Mouse (Mus musculus) heart, embryonic 14.5 days (tissue): ENCODE data around the gene Cnnm4. TPM values are rescaled to one million over a fixed set of nuclear protein-coding genes. Genes with fewer than 3 reads are reported as not detected.
A peak's percentile ranks its signal among the peaks of the same experiment; 100 is the strongest.

Experiments used
- ATAC-seq: fragments of 200-750 bp; cut with Nextera tagmentation; 2 replicates; pipeline ENCODE4 v1.8.0; 2017; ENCODE audit warnings: low read depth, moderate TSS enrichment; ENCODE audit not compliant: insufficient number of reproducible peaks, insufficient read depth, low FRiP score
- H3K27ac ChIP-seq, 2 experiments: fragments of 200-500 bp in 1 of 2; fragments of 300-500 bp in 1 of 2; sonication (generic) in 1 of 2; replicated peaks in 1 of 2; 2 replicates each; pipeline ENCODE4 v1.5.1; 2012 to 2014; ENCODE audit warnings: low read depth in 2 of 2, low read length in 2 of 2, control low read depth in 1 of 2, mild to moderate bottlenecking in 1 of 2, mixed read lengths in 1 of 2; ENCODE audit not compliant: control insufficient read depth in 1 of 2, insufficient read depth in 1 of 2
- H3K27me3 ChIP-seq: fragments of 300-500 bp; sonication (generic); 2 replicates; pipeline ENCODE4 v1.6.1; 2014; ENCODE audit warnings: mild to moderate bottlenecking, low read length, control low read depth; ENCODE audit not compliant: control insufficient read depth, insufficient read depth
- H3K36me3 ChIP-seq: fragments of 300-500 bp; sonication (generic); 2 replicates; pipeline ENCODE4 v1.6.1; 2014; ENCODE audit warnings: mild to moderate bottlenecking, control low read depth, low read length, mixed read lengths; ENCODE audit not compliant: control insufficient read depth, insufficient read depth
- H3K4me1 ChIP-seq, 2 experiments: fragments of 200-500 bp in 1 of 2; fragments of 300-500 bp in 1 of 2; sonication (generic) in 1 of 2; 2 replicates each; pipeline ENCODE4 v1.6.1; 2012 to 2014; ENCODE audit warnings: low read length in 2 of 2, control low read depth in 1 of 2, mixed read lengths in 1 of 2; ENCODE audit not compliant: control insufficient read depth in 2 of 2, insufficient read depth in 2 of 2
- H3K4me2 ChIP-seq: fragments of 300-500 bp; sonication (generic); 2 replicates; pipeline ENCODE4 v1.6.1; 2014; ENCODE audit warnings: mild to moderate bottlenecking, low read length
- H3K4me3 ChIP-seq, 2 experiments: fragments of 200-500 bp in 1 of 2; fragments of 300-500 bp in 1 of 2; sonication (generic) in 1 of 2; 2 replicates each; pipeline ENCODE4 v1.5.1; 2012 to 2014; ENCODE audit warnings: low read length in 2 of 2, mild to moderate bottlenecking in 2 of 2, control low read depth in 1 of 2, low read depth in 1 of 2, moderate library complexity in 1 of 2; ENCODE audit not compliant: control insufficient read depth in 1 of 2, insufficient read depth in 1 of 2
- H3K9ac ChIP-seq: fragments of 300-500 bp; sonication (generic); 2 replicates; pipeline ENCODE4 v1.6.1; 2014; ENCODE audit warnings: mild to moderate bottlenecking, low read length
- H3K9me3 ChIP-seq: fragments of 300-500 bp; sonication (generic); 2 replicates; pipeline ENCODE4 v1.6.1; 2016; ENCODE audit warnings: low read length, control low read depth; ENCODE audit not compliant: control insufficient read depth
- WGBS: fragments of 180-500 bp; shearing (Covaris S2); extraction: QIAGEN DNeasy Blood & Tissue Kit; methylation state at CpG from one replicate; pipeline ENCODE4 v1.1.7; 2014; 5-methylcytosine and 5-hydroxymethylcytosine counted together
- polyA plus RNA-seq: library from polyadenylated mRNA; unstranded; fragments of >200 nt; fragmentation: Nextera tagmentation; extraction: Ambion mirVana; gene quantifications from 2 replicates; pipeline ENCODE4 v1.2.1, GENCODE M21; 2014

The Cnnm4 gene
- polyA plus RNA-seq, 1 experiment from 2014 or later = 5.9 TPM

- no peak for ATAC-seq
- Histone ChIP-seq H3K36me3 (no peaks in the 10 kb centered on the region), H3K4me1 (no peaks in the 10 kb centered on the region; a peak in 1 of 4 replicates), H3K4me3 (no peak overlapping the region), H3K4me2 (no peak overlapping the region), H3K27ac (no peak overlapping the region), H3K27me3 (no peaks in the 10 kb centered on the region), H3K9ac (no peak overlapping the region), H3K9me3 (no peaks in the 10 kb centered on the region)
- WGBS = 57% methylated on average over 7 of the region's 7 CpGs
Measured at GRCm38 (mm10) chr1:36485080-36485479, 13.7 kb downstream of the Cnnm4 start.

GRCm38 (mm10) chr1:36487111-36487510, 15.7 kb downstream of the Cnnm4 start:
- H3K36me3 ChIP-seq = no peaks in the 10 kb centered on the region
- H3K4me3 ChIP-seq = no peak overlapping the region
- H3K27me3 ChIP-seq = no peaks in the 10 kb centered on the region
- no peak overlapping the region for H3K9ac ChIP-seq
- peaks cover 2 to 3% of the 10 kb centered on the region in 2 experiments for H3K4me1 ChIP-seq
- H3K4me2 ChIP-seq = no peak overlapping the region
- ATAC-seq = no peak
- no peaks in the 10 kb centered on the region for H3K9me3 ChIP-seq
- no peak overlapping the region for H3K27ac ChIP-seq
- WGBS = 84% methylated on average over 9 of the region's 9 CpGs

GRCm38 (mm10) chr1:36489661-36490060, 18.2 kb downstream of the Cnnm4 start:
- Histone ChIP-seq H3K4me3 (no peak overlapping the region), H3K36me3 (no peaks in the 10 kb centered on the region), H3K9ac (no peak overlapping the region), H3K27ac (no peak overlapping the region), H3K27me3 (no peaks in the 10 kb centered on the region), H3K4me1 (peaks cover 7 to 12% of the 10 kb centered on the region in 2 experiments), H3K4me2 (no peak overlapping the region), H3K9me3 (no peaks in the 10 kb centered on the region)
- 73% methylated on average over 6 of the region's 6 CpGs for WGBS
- ATAC-seq = no peak

- Histone ChIP-seq H3K27me3 (no peaks in the 10 kb centered on the region), H3K36me3 (no peaks in the 10 kb centered on the region), H3K4me3 (no peak overlapping the region), H3K4me2 (0 out of 2 replicates have a peak overlapping the region, but pooled peaks have one; percentile 14), H3K4me1 (peaks cover 7 to 16% of the 10 kb centered on the region in 2 experiments), H3K9ac (no peak overlapping the region), H3K27ac (peak overlapping the region in 1 of 2 experiments; percentile 41; a peak in 1 of 4 replicates), H3K9me3 (no peaks in the 10 kb centered on the region)
- peak; percentile 89 for ATAC-seq
- WGBS = 22% methylated on average over 9 of the region's 9 CpGs
Measured at GRCm38 (mm10) chr1:36492416-36493139, 21.2 kb downstream of the Cnnm4 start.

- H3K27me3 ChIP-seq = no peaks in the 10 kb centered on the region
- no peak for ATAC-seq
- H3K4me1 ChIP-seq = peaks cover 7 to 16% of the 10 kb centered on the region in 2 experiments
- no peak overlapping the region for H3K4me2 ChIP-seq
- no peaks in the 10 kb centered on the region for H3K9me3 ChIP-seq
- 0 out of 2 replicates have a peak, but pooled peaks cover 3% of the 10 kb centered on the region for H3K36me3 ChIP-seq
- no peak overlapping the region for H3K4me3 ChIP-seq
- H3K27ac ChIP-seq = no peak overlapping the region
- 78% methylated on average over 6 of the region's 6 CpGs for WGBS
- H3K9ac ChIP-seq = no peak overlapping the region
Measured at GRCm38 (mm10) chr1:36493299-36493698, 21.9 kb downstream of the Cnnm4 start.

GRCm38 (mm10) chr1:36496719-36497118, 25.3 kb downstream of the Cnnm4 start:
- Histone ChIP-seq H3K27me3 (no peaks in the 10 kb centered on the region), H3K4me3 (no peak overlapping the region), H3K36me3 (peaks cover 15% of the 10 kb centered on the region; the same call in 1 of the 2 replicates), H3K4me2 (no peak overlapping the region), H3K27ac (no peak overlapping the region), H3K9ac (no peak overlapping the region), H3K9me3 (no peaks in the 10 kb centered on the region), H3K4me1 (peaks cover 7 to 16% of the 10 kb centered on the region in 2 experiments)
- WGBS = 38% methylated on average over 2 of the region's 2 CpGs
- no peak for ATAC-seq

GRCm38 (mm10) chr1:36497312-36497711, 25.9 kb downstream of the Cnnm4 start:
- Histone ChIP-seq H3K27ac (no peak overlapping the region), H3K9ac (no peak overlapping the region), H3K9me3 (no peaks in the 10 kb centered on the region), H3K27me3 (no peaks in the 10 kb centered on the region), H3K4me3 (no peak overlapping the region), H3K36me3 (peaks cover 15% of the 10 kb centered on the region; the same call in 1 of the 2 replicates), H3K4me1 (peaks cover 2 to 10% of the 10 kb centered on the region in 2 experiments), H3K4me2 (no peak overlapping the region)
- no peak for ATAC-seq
- 77% methylated on average over 2 of the region's 2 CpGs for WGBS
